Mouse (Mus musculus) cerebellum, adult 2 months (tissue): Measurements from ENCODE around the gene Drg2.

Experiments
- CTCF ChIP-seq: fragments of 200-500 bp; IDR thresholded peaks from 2 replicates; pipeline ENCODE4 v1.5.1; 2011; ENCODE audit warnings: low read depth, mild to moderate bottlenecking, control low read depth, low read length, moderate library complexity, borderline replicate concordance; ENCODE audit not compliant: insufficient read depth
- POLR2A ChIP-seq: fragments of 200-500 bp; IDR thresholded peaks from 2 replicates; pipeline ENCODE4 v1.6.1; 2011; ENCODE audit warnings: low read length, control low read depth, borderline replicate concordance; ENCODE audit not compliant: insufficient read depth

DNA sequence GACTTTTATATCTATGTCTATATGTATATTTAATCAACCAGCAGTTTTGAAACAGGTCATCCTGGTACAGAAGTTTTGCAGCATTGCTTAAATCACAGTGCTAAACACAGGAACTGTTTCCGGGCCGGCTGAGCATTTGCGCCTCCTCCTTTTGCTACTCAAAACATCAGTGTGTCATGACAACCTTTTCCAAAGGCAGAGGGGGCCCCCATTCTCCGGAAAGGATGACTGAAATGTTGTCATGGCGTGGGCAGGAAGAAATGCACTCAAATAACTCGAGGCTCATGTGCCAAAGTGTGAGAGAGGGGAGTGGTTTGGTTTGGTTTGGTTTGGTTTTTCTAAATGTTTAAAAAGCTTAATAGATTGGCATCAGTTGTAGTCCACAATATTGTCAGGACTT lies 11.5 kb upstream of the Drg2 start:
- no peak for TF ChIP-seq CTCF
- TF ChIP-seq POLR2A, result no peak
